Comparison of ENCODE assay signal across 31 mouse cellular contexts in genomic region chr1:53855732-53856131, GRCm38 (mm10).
A peak's percentile ranks its signal among the peaks of the same experiment; 100 is the strongest.
DNase-seq lines count a peak whose midpoint lies in the region; ATAC-seq and TF ChIP-seq lines count a peak whose summit lies in the region.
"Had no signal": no experiment of that assay in that cellular context is flagged by ENCODE, and none has a peak within 500 bp of the region (broad histone marks: within the 10 kb centered on the region; RNA-seq: fewer than 3 reads in every experiment).

No protein-coding gene starts in this region.

- peak; percentile 38 for ATAC-seq in monocyte, adult 5-6 weeks (replicated peaks; ENCODE audit: insufficient number of reproducible peaks, low FRiP score, low TSS enrichment, poor library complexity, severe bottlenecking)
- no peak for ATAC-seq in forebrain, embryonic 12.5 days (ENCODE audit: low FRiP score)
- ATAC-seq: forebrain, embryonic 14.5 days; hindbrain, postnatal 0 days; intestine, embryonic 16.5 days; midbrain, embryonic 16.5 days had no signal

- H3K4me1 ChIP-seq in bone marrow macrophage, adult 2 months (ENCODE audit: control insufficient read depth, insufficient read depth, low read length) = peaks cover 31% of the 10 kb centered on the region
- H3K4me1 ChIP-seq in forebrain, embryonic 12.5 days = no peaks in the 10 kb centered on the region
- H3K4me1 ChIP-seq: embryonic facial prominence, embryonic 10.5 days; embryonic facial prominence, embryonic 15.5 days; hindbrain, embryonic 12.5 days; limb, embryonic 10.5 days; limb, embryonic 15.5 days; liver, embryonic 15.5 days; neural tube, embryonic 13.5 days had no signal

- H3K27me3 ChIP-seq in forebrain, embryonic 12.5 days = no peaks in the 10 kb centered on the region
- H3K27me3 ChIP-seq: CH12.LX; embryonic facial prominence, embryonic 15.5 days; hindbrain, embryonic 12.5 days; limb, embryonic 15.5 days; liver, embryonic 15.5 days; lung, embryonic 15.5 days; neural tube, embryonic 13.5 days had no signal

- peak overlapping the region; percentile 78 for H3K27ac ChIP-seq in bone marrow macrophage, adult 2 months (ENCODE audit: insufficient read depth, low read depth, low read length)
- H3K27ac ChIP-seq in forebrain, embryonic 12.5 days = no peak overlapping the region
- H3K27ac ChIP-seq: embryonic facial prominence, embryonic 10.5 days; embryonic facial prominence, embryonic 15.5 days; hindbrain, embryonic 12.5 days; hindbrain, postnatal 0 days; limb, embryonic 10.5 days; limb, embryonic 15.5 days; liver, embryonic 15.5 days; lung, embryonic 15.5 days; neural tube, embryonic 13.5 days had no signal

- no peaks in the 10 kb centered on the region for H3K36me3 ChIP-seq in forebrain, embryonic 12.5 days (replicated peaks)
- H3K36me3 ChIP-seq: embryonic facial prominence, embryonic 10.5 days; embryonic facial prominence, embryonic 15.5 days; hindbrain, embryonic 12.5 days; limb, embryonic 10.5 days; limb, embryonic 15.5 days; liver, embryonic 15.5 days; lung, embryonic 15.5 days had no signal

- H3K9me3 ChIP-seq in forebrain, embryonic 12.5 days = no peaks in the 10 kb centered on the region
- H3K9me3 ChIP-seq: embryonic facial prominence, embryonic 10.5 days; embryonic facial prominence, embryonic 15.5 days; hindbrain, embryonic 12.5 days; limb, embryonic 10.5 days; limb, embryonic 15.5 days; liver, embryonic 15.5 days; lung, embryonic 15.5 days; neural tube, embryonic 13.5 days had no signal

- DNase-seq in heart, adult 8-10 months (ENCODE audit: low spot score) = peak; percentile 22
- no peak for DNase-seq in heart, postnatal 4 days
- peak; percentile 75 for DNase-seq in 416B (ENCODE audit: low read depth)
- no peak for DNase-seq in cerebellum, adult 11-12 months
- no peak for DNase-seq in cerebellum, adult 8-10 months
- DNase-seq: adrenal gland, postnatal 10 days; cerebellum, adult 18-20 months; cerebellum, postnatal 25 days; gastrocnemius, postnatal 36 days; kidney, adult 9 months; kidney, postnatal 10 days; layer of hippocampus, adult 9-11 months; lung, postnatal 36 days; right cerebral cortex, postnatal 4 days; thymus, postnatal 14 days had no signal

- 92% methylated on average over 7 of the region's 7 CpGs for WGBS in forebrain, embryonic 12.5 days

- no peak overlapping the region for H3K4me2 ChIP-seq in forebrain, embryonic 12.5 days
- H3K4me2 ChIP-seq: embryonic facial prominence, embryonic 15.5 days; hindbrain, embryonic 12.5 days; limb, embryonic 15.5 days; liver, embryonic 15.5 days; lung, embryonic 15.5 days; neural tube, embryonic 13.5 days had no signal

- no peak for TF ChIP-seq CTCF in bone marrow macrophage, adult 2 months (IDR thresholded peaks at IDR 0.05; ENCODE audit: low read depth, low read length)

- TF ChIP-seq POLR2A in bone marrow macrophage, adult 2 months (IDR thresholded peaks at IDR 0.05; ENCODE audit: borderline replicate concordance, low read depth, low read length) = no peak

- no peak overlapping the region for H3K4me3 ChIP-seq in bone marrow macrophage, adult 2 months (ENCODE audit: insufficient read depth, low read length)
- H3K4me3 ChIP-seq in forebrain, embryonic 12.5 days (replicated peaks) = no peak overlapping the region
- H3K4me3 ChIP-seq: embryonic facial prominence, embryonic 10.5 days; embryonic facial prominence, embryonic 15.5 days; hindbrain, embryonic 12.5 days; limb, embryonic 10.5 days; limb, embryonic 15.5 days; liver, embryonic 15.5 days; lung, embryonic 15.5 days; neural tube, embryonic 13.5 days had no signal

- no peak overlapping the region for H3K9ac ChIP-seq in forebrain, embryonic 12.5 days
- H3K9ac ChIP-seq: embryonic facial prominence, embryonic 15.5 days; hindbrain, embryonic 12.5 days; limb, embryonic 15.5 days; liver, embryonic 15.5 days; lung, embryonic 15.5 days; neural tube, embryonic 13.5 days had no signal

Comparison
In these comparisons a context has a peak if more than half of its experiments do, and no peak if none do; other contexts are left out.
1. DNase-seq: peak in heart, adult 8-10 months (single experiment) and 416B (single experiment); none in heart, postnatal 4 days (single experiment), cerebellum, adult 11-12 months (single experiment) and cerebellum, adult 8-10 months (single experiment).